Mouse (Mus musculus) thymus, postnatal 25 days (tissue): ENCODE results near the gene Rrnad1.
"Not testable (repeated sequence)": the region's sequence is repeated elsewhere in the genome, so short reads cannot be mapped to it uniquely, and the experiment has no call there.

Source experiments
- DNase-seq: peaks from one replicate; pipeline ENCODE4 v3.0.0; 2022

Gene Rrnad1

DNA sequence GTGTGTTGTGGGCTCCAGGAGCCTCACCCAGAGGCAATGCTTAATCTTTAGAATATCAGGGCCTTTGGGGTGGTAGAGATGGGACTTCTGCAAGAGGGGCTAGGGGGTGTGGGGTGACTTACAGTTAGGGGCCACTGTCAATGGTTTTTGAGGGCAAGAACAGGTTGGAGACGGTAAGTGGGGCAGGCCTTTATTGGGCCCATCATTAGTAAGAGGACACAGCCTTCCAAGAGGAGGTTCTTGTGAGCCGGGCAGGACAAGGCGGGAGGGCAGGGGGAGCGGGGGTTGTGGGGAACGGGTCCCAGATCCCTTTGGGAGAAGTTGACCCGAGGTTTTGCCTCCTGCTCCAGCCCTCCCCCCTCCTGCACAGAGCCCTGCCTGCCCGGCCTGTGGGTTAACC is 17.0 kb downstream of the Rrnad1 start:
- no peak for DNase-seq

DNA sequence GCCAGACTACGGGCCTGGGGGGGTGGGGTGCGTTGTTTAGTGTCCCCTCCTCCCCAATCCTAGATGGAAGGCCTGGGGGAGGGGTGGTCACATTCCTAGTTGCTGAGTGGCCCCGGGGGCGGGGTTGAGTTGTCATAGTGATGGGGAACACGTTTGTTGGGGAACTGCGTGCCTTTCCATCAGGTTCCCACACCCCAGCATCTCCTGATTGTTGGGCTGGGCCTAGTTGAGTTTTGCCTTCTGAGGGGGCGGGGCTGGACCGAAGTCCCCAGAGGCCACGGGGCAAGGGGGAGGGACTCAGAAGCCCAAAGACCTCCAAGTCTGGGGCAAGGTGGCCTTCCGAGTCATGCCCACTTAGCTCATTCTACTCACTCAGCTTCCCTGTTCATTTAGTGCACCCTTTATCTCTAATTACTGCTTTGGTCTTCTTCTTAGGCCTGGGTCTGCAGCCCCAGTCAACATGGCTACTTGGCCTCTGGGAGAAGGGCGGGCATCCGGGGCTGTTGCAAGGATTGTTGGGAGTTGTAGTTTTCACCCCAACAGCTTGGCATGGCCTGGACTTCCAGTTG is 19.9 kb downstream of the Rrnad1 start:
- peak; percentile 23 for DNase-seq

DNA sequence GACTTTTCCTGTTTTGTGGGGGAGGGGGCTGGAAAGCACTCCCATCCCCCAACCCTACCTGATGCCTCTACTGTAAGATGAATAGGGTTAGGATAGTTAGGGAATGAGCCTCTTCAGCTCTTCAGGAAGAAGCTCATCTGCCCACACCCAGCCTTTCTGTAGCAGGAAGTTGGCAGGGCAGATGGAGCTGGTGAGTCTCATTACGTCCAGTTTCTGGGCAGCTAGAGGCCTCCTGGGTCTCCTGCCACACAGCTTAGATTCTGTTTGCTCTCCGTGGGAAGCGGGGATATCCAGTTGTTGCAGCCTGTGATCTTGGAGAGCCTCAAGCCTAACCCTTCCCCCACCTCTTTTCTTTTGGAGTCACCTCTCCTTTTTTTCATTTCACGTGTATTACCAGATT is 20.6 kb downstream of the Rrnad1 start:
- DNase-seq: no peak

DNA sequence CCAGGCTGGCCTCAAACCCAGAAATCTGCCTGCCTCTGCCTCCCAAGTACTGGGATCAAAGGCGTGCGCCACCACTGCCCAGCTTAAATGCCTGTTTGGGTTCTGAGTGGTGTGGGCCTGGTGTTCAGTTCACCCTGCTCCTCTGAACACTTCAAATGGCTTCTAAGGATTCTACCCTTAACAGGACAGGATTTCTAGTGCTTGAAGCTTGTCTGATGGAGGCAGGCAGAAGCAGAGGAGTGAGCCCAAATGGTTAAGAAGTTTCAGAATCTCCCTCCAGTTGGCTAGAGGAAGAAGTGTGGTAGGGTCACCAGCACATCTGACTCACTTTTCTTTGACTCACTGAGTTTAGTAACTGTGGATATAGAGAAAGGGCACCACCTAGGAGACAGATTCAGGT is 21.1 kb downstream of the Rrnad1 start:
- DNase-seq: no peak

DNA sequence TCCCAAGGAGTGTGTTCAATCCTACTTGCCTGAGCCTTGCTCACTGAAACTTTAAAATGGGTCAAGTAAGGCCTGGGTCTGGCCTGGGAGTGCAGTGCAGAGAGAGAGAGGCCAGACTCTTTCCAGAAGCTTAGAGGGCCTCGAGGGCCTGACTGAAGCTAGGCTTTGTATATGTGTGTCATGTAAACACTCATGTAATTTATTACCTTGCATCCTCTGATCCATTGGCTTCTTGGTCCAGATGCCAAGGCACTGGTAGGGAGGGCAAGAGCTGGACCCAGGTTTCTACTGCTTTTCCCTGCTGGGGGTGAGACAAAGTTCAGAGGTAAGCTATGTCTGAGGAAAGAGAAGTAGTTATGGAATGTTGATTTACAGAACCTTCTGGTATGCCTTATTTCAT is 22.6 kb downstream of the Rrnad1 start:
- no peak for DNase-seq

DNA sequence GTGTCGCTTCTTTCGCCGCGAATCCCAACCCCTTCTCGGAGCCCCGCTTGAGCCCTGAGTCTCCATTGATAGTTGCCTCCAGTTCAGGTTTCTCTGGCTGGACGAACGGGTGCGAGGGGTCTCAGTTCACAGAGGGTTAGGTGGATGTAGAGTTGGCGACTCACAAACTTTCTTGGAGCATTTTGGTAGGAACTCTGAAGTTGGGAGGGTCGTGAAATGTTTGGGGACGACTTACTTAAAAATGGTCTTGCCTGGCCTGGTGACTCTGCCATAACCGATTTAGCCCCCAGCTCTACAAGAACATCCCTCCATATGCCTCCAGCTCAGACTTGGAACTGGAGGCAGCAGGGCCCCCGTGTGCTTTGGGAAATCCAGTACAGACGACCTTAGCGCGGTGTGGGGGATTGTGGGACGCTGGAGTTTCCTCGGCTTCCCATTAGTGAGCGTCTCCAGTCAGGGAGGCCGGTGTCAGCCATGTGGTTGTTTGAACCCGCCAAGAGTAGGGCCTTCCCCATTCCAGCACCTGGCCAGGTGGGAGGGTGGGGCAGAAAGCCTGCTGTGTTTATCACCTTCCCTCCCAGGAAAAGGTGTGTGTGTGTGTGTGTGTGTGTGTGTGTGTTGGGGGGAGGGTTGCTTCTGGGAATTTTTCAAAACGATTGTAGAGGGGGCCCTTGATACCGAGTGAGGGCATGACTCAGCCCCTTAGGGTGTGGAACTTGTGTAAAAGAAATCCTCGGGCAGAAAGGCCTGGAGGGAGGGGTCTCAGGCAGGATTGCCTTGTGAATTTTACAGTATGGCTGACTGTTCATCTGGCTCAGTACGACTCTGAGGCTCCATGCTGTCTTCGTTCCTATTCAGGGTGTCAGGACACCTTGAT is 23.3 kb downstream of the Rrnad1 start:
- DNase-seq: peak; percentile 35

DNA sequence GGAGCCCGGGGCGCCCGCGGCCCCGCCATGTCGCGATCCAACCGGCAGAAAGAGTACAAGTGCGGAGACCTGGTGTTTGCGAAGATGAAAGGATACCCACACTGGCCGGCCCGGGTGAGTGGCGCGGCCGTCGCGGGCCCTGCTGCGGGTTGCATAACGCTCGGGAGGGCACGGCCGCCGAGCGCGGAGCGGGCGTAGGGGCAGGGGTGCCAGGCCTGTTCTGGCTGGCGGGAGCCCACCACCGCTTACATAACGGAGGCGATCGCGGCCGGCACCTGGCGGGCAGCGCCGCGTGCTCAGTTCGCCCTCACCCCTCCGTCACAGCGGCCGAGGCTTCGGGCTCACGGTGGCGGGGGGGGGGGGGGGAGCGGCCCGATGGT is 23.9 kb downstream of the Rrnad1 start:
- DNase-seq: no peak

DNA sequence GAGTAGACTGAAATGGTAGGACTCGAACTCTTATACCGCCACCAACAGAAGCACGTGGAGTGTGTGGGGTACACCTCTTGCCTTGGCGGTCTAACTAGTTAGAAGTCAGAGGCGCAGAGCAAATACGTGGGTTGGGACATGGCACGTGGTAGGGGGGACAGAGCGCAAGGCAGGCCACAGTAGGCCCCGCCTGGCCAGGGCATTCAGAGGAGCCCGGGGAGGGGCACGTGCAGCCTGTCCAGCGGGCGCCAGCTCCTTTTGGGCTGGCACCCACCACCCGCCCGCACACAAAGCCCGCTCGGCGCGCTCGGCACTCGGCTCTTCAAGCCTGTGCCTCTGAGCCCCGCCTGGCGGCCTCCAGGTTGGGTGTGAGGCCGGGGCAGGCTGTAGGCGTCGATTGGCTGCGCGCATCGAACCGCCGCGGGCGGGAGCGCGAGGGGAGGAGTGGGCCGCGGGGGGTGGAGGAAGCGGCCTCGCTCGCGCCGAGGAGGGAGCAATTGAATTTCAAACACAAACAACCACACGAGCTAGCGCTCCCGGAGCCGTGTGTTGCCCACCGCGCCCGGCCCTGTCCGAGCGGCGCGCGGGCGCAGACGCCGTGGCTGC is 24.5 kb downstream of the Rrnad1 start, which contains the start of gene Hdgf:
Hdgf (plus strand) TSS at position 442 of the 606 bp plus-strand sequence.
- peak; percentile 95 for DNase-seq

DNA sequence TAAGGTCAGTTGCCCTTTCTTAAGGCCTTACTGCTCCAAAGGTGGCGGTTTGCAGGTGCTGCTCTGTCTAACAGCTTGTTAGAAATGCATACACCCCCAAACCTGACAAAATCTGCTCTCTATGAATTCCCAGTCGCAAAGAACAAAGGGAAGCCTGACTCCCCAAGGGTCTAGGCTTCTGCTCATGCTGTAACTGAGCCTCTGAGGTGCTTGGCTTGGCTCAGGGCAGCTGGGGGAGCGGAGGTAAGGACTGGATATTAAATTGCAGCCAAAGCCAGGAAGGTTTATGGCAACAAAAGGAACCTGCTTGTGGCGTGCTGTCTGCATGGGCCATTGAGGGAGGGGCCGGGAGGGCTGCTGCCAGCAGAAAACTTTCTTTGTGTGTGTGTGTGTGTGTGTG is 26.7 kb downstream of the Rrnad1 start:
- no peak for DNase-seq

DNA sequence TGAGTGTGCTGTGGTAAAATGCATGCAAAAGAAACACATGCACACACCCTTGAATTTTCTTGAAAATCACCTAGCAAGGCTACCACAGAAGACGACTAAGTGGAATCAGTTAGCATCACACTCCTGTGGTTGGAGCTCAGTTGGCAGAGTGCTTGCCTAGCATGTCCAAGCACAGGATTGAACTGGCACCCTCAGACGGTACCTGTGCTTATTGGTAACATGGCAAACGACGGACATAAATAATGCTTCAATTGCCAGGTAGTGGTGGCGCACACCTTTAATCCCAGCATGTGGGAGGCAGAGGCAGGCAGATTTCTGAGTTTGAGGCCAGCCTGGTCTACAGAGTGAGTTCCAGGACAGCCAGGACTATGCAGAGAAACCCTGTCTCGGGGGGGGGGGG is 28.6 kb downstream of the Rrnad1 start:
- DNase-seq: not testable (repeated sequence)

DNA sequence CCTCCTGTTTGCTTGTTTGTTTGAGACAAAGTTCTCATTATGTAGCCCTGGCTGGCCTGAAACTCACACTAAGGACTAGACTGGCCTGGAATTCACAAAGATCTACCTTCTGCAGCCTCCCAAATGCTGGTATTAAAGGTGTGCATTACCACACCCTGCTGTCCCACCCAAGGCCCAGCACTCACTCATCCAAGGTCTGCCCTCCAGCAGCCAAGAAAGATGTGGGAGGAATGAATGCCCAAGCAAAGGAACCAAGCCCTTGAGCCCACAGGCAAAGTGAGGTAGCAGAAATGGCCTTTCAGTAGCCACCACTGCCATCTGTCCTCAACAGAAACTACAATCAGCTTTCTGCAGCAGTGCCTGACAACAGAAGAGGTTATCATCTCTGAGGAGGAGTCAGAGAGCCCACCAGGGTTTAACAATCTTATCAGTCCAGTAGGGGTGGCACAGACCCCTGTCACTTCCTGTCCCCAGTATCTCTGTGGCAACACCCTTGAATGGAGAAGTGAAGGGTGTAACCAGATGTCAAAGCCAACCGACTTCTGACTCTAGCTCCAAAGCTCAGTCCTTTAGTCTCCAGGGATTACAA is 29.4 kb downstream of the Rrnad1 start:
- no peak for DNase-seq

DNA sequence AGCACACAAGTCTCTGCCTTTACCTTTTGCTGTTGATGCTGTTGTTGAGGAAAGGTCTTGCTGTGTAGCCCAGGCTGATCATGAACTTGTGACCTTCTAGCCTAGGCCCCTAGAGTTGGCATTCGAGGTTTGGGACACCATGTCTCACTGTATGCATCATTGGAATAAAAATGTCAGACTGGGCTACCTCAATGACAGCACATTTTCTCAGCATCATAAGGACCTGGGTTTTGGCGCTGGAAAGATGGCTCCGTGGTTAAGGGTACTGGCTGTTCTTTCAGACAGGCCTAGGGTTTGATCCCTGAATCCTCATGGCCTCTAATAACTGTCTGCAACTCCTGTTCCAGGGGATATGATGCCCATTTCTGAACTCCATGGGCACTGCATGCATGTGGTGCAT is 30.7 kb downstream of the Rrnad1 start:
- no peak for DNase-seq

DNA sequence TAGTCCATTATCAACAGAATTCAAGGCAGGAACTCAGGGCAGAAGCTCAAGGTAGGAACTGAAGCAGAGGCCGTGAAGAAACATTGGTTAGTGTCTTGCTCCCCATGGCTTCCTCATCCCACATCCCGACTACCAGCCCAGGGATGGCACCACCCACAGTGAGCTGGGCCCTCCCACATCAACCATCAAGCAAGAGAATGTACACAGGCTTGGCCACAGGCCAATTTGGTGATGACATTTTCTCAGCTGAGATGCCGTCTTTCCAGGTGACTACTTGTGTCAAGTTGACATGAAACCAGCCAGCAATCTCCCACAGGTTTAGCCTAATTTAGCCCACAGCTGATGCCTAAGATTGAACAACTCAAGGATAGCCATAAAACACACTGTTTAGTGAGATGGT is 31.3 kb downstream of the Rrnad1 start:
- DNase-seq: no peak

DNA sequence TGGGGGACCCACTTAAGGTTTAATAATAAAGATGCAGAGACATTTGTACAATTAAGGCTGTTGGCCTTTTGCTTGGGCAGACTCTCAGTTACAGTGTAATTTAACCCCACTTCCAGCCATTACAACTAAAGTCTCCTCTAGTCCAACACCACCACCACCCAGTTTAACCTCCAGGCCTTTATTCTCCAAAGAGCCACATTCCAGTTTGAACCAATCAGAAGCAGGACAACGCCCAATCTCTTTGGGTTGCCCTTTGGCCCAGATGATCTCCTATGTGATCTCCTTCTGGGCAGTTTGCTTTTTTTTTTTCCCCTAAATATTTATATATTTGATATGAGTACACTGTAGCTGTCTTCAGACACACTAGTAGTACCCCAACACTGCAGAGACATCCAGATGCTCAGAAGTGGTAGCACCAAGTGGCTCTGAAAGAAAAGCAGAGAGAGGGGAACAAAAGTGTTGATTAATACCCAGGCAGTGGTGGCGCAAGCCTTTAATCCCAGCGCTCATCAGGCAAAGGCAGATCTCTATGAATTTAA is 37.1 kb downstream of the Rrnad1 start:
- no peak for DNase-seq

DNA sequence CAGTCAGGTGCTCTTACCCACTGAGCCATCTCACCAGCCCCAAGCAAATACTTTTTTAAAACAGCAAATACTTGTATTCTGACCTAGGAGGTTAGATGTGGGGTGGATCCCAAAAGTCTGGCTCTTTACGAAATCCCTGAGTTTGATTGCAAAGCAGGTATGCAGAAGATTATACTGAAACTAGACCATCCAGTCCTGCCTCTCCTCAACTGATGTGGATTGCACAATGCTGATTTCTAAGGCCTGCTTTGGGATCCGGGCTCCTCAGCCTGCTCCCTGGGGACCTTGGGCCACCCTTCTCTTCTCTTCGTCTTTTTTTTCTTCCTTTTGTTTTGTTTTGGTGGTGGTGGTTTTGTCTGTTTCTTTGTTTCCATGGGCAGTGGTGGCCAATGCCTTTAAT is 39.0 kb downstream of the Rrnad1 start:
- no peak for DNase-seq

DNA sequence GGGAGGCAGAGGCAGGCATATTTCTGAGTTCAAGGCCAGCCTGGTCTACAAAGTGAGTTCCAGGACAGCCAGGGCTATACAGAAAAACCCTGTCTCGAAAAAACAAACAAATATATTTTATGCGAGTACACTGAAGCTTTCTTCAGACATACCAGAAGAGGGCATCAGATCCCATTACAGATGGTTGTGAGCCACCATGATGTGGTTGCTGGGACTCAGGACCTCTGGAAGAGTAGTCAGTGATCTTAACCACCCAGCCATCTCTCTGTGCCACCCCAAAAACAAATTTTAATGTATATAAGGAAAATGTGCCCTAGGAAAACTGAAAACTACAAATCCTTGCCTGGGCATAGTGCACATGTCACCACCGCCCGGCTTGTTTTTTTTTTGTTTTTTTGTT is 43.1 kb downstream of the Rrnad1 start:
- DNase-seq: not testable (repeated sequence)

DNA sequence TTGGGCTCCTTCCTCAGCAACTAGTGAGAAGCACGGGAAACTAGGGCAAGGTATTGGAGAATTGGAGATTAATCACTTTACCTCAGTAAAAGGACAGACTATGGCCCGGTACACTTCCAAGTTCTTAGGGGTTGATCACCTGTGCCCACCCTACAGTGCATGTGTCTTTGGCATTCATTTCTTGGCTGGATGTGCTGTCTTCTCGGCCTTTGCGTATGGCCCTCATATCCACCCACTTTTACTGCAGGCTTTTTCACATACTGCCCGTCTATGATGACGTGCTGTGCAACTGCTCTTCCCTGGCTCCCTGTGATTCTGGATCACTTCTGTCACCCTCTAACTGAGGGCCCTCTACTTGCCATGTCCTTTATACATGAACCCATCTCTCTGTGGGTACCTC is 44.1 kb downstream of the Rrnad1 start:
- no peak for DNase-seq

DNA sequence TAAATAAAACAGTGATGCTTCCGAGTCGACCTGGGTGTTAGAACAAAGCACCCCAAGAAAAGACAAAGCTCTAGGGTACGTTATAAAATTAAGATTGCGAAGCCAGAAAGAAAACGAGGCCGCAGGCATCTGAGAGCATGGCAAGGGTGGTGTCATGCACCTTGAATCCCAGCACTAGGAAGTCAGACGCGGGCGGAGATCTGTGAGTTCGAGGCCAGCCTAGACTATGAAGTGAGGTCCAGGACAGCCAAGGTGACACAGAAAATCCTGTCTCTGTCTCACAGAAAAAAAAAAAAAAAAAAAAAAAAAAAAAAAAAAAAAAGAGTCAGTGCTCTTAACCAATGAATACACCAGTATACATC is 44.5 kb downstream of the Rrnad1 start:
- no peak for DNase-seq

DNA sequence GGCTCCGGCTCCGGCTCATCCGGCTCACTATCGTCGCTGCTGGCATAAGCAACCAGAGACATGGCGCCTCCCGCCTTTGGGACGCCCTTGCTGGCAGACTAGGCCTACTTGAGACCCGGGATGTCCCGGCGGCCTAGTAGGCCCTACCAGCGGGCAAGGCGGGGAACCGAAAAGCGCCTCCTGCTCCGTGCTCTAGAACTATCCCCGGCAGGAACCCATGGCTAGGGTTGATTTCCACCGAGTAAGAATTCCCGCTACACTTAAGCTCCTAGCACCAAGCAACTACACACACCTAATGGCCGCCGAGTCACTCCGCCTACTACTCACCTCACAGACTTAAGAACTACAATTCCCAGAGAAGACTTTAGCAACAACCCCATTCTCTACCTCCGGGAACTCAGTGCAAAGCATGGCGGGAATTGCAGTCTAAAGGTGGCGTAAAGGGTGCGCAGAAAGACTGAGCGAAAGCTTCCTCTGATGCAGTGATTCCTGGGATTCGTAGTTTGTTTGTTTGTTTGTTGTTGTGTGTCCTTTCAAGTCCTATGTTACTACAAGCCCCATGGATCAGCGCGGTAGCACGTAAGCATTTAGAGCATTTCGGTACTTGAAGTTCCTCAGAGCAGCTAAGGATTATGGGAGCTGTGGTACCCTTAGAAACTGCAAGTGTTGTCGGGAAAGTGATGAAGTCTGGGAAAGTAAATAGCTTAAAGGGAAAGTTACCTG is 45.1 kb downstream of the Rrnad1 start, which contains the start of gene Prcc:
Prcc (minus strand) TSS at position 328 of the 723 bp plus-strand sequence.
- DNase-seq: peak; percentile 89

DNA sequence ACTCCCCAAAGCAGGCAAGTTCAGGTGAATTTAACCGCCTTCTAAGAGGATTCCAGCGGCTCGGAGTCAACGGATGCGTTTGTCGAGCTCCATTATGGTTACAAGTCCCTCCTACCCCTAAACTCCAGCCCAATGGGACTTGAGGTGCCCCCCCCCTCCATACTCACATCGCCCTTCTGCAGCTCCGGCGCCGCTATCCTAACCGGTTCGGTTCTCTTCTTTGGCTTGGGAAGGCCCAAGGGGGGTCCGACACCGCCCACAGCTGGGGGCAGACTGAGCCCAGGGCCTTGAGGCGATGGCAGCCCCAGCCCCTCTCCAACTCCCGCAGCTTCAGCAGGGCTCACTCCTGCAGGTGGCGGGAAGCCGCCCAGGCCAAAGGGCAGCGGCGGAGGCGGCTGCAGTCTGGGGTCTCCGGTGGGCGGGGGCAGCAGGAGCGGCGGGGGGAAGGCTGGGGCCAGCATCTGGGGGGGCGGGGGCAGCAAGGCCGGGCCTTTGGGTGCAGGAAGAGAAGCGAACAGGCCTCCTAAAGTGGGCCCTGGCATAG is 45.7 kb downstream of the Rrnad1 start:
- no peak for DNase-seq

DNA sequence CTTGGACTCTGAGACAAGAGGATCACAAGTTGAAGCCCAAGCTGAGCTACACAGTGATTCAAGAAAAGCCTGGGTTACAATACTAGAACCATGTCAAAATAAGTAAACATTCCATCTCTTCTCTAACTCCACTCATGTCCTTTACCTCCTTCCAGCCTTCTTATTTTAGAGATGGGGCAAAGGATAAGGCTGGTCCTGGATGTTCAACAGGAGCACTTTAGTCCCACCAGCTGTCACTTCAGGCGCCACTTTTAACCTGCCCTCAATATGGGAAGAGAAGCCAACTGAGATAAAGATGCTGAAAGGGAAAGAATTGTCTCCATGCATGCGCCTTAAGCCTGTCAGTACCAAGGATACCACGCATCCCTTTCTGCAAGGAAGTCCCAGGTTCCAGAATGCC is 46.2 kb downstream of the Rrnad1 start:
- DNase-seq: no peak

DNA sequence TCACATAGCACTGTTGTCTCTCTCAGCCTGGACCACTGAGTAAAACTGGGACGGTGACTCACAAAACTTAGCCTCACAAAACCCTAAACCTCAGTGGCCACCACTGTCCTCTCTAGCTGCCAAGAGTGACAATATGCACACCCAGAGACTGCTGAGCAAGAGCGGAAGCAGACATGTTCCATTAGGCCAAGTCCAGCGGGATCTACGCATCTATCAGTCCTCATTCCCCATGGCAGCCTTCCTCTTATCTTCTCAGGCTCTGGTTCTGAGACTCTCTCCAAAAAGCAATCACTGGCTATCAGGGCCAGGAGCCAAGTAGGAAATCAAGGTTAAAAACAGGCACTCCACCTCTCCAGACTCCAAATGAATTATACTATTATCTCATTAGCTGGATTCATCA is 52.8 kb downstream of the Rrnad1 start:
- no peak for DNase-seq
